Mouse (Mus musculus) erythroblast, adult 5-6 weeks (primary cell): ENCODE data around the gene Kdm2b. TPM values are rescaled to one million over a fixed set of nuclear protein-coding genes. Genes with fewer than 3 reads are reported as not detected.

Experiments used
- ATAC-seq: replicated peaks from 2 replicates; pipeline ENCODE4 v1.8.0; 2016; ENCODE audit warnings: moderate number of reproducible peaks, mild to moderate bottlenecking, moderate TSS enrichment, inconsistent platforms; ENCODE audit not compliant: poor library complexity, low FRiP score, severe bottlenecking
- total RNA-seq, 2 experiments: library from RNA; stranded (forward) in 1 of 2; stranded (reverse) in 1 of 2; fragments of 150-400 nt in 1 of 2; fragments of 200-764, 138-1000 nt in 1 of 2; gene quantifications; 2 replicates each; pipeline versions ENCODE4 v1.2.3 to v1.2.4; 2015 to 2017; ENCODE audit warnings: low replicate concordance in 2 of 2

Kdm2b gene
- 7.5 and 9.4 TPM in 2 replicates for total RNA-seq (2015; ENCODE audit: low replicate concordance)
- total RNA-seq (2017; ENCODE audit: low replicate concordance) = 11.3 and 28.3 TPM in 2 replicates

DNA sequence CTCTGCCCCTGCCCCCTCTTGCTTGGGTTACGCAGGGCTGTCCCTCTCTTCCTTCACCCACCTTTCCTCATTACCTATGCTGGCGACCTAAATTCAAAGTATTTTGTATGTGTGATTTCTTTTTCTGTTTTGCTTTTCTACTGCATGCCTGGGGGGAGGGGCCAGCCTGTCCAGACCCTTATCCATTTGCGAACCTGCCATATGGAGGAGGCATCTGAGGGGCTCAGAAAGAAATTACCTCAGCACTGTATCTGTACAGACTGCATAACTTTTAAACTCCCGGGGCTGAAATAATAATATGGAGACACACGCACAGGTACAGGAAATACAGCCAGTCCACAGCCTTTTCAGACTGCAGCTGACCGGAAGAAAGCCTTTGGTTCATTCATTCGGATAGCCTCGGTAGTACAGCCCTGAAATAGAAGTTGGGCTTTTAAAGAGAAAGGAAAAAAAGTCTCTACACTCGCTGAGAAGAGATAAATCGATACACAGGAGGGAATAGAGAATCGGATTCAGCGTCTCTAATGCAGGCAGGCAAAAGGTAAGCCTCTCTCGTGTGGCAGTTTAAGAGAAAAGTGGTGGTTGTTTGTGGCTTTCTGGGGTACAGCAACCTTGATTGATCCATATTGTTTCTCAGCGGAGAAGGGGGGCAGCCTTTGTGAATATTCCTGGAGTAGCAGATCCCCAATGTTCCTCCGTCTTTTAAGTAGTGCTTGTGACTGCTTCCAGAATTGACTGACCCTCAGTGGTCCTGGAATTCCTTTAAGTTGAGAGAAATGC, at the start of gene Kdm2b:
Gene Kdm2b (minus strand): TSS at position 273 of the 780 bp plus-strand sequence.
- no peak for ATAC-seq

- ATAC-seq = peak; percentile 88
Observed at GRCm38 (mm10) chr5:123039120-123039752, 49.6 kb upstream of the Kdm2b start.

DNA sequence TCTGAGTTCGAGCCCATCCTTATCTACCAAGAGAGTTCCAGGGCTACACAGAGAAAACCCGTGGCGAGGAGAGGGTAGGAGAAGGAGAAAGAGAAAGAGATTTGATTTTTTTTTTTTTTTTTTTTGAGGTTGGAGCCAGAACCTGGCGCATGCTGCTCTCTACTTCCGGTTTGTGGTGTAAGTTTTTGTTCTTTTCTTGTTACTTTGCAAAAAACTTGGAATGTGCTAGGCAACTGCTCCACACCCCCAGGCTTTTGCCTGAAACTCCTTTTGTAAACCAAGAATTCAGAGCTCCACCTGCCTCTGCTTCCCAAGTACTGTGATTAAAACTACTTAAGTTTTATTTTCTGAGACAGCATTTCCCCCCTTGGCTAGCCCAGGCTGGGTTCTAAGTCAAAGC, 48.5 kb upstream of the Kdm2b start:
- ATAC-seq = no peak

- ATAC-seq = peak; percentile 86
Observed at GRCm38 (mm10) chr5:123035564-123035963, 45.9 kb upstream of the Kdm2b start.

DNA sequence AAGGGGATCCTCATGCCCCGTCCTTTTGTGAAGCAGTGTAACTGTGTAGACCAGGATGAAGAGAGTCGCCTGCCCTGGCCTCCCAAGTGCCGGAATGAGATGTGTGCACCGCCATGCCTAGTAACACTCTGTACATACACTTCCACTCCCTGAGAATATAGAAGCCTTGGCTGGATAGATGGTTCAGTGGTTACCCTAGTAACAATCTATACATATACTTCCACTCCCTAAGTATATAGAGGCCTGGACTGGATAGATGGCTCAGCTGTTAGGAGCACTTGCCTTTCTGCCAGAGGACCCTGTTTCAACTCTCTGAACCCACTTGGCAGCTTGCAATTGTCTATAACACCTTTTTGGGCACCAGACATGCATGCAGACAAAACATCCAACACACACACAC, 45.5 kb upstream of the Kdm2b start:
- ATAC-seq = peak; percentile 65

GRCm38 (mm10) chr5:123033646-123034160, 44.1 kb upstream of the Kdm2b start:
- no peak for ATAC-seq

DNA sequence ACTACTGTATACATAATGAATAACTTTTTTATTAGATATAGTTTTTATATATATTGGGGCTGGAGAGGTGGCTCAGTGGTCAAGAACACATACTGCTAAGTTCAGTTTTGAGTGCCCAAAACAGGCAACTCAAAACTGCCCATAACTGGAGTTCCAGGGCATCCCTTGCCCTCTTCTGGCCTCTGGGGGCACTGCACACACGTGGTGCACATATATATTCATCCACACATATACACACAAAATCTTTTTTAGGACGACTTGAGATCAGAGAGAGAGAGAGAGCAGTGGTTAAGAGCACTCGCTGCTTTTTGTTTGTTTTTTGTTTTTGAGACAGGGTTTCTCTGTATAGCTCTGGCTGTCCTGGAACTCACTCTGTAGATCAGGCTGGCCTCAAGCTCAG, 41.7 kb upstream of the Kdm2b start:
- ATAC-seq = no peak

DNA sequence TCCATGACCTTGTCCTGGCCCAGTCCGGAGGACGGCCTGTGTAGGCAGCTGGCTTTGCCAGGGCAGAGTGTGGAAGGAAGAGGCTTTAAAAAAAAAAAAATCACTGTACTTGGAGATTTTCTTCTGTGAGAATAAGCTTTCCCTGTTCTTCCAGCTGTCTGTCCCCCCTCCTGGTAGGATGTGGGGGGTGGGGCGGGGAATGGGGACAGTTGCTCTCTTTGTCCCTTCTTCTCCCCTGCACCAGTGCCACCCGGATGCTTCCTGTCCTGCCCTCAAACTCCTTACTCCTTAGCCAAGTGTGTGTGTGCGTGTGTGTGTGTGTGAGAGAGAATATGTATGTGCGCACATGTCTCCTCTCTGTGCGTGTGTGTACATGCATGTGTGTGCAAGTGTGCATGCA, 40.1 kb upstream of the Kdm2b start:
- ATAC-seq = no peak

DNA sequence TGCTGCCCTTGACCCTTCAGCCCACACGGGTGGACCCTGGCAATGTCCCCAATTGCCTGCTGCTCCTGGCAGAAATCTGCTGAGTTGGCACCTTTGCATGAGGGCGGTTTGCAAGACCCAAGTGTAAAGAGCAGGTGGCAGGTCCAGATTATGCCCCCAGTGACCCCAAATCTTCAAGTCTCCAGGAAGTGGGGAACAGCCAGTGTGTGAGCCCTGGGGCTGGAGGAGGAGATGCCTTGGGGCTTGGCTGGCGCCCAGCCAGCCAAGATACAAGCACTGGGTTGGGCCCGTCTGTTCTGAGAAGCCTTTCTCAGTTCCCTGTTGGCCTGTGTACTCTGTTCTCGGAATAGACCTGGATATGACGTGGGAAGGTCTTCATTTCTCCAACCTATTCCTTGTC, 37.8 kb upstream of the Kdm2b start:
- no peak for ATAC-seq

DNA sequence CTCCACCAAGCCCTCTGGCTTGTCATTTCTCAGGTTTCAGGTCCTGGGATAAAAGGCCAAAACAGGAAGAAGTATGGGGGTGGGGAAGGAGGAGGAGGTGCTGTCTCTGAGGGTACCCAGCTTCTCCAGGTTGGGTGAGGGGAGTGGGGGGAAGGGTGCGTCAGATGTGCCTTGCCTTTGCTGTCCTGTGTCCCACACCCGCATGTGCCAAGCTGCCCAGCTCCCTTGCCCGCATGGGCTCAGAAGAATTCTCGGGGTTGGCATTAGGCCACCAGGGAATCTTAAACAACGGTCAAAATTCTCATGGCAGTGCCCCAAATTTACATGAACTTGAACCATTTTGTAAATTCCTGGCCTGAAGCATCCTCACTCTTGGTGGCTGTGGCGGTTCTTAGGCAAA, 36.8 kb upstream of the Kdm2b start:
- no peak for ATAC-seq

DNA sequence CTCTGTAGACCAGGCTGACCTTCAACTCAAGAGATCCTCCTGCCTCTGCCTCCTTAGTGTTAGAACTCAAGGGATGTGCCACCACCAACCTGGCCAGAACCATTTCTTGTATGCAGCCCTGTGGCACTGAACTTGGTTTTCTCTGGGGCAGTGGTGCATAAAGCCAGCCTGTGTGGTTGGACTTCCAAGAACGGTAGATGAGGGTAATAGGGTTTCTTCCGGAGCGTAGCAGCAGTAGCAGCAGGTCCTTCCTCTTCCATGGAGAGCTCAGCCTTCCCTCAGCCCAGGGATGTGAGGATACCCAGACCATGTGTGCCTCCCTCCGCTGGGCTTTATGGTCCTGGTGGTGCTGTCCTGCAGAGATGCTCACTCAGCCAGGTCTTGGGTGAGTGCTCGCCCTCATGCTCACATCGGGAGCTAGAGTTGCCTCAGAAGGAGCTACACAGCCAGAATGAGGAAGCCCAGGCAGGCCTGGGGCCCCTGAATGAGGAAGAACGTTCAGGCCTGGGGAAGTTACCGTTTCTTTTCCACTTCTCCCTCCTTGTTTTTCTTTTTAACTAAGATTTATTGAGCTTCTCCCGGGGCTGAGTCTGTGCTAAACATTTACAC, 35.4 kb upstream of the Kdm2b start:
- no peak; the same call in 1 of the 2 replicates for ATAC-seq

DNA sequence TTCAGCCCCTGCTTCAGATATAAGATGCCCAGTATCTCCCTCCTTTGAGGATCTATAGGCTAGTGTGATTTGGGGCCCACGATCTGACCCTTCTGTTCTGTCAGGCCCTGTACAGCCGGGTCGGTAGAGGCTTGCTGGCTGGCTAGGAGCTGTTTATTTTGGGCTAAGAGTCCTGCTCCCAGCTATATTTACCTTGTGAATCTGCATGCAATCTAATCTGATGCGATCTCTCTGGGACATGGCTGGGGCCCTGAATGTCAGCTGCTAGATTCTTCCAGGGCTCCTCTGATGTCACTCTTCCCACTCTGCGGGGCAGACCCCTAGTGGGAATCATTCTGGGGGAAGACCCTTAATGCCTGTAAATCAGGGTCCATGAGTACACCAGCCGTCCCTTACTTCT, 34.7 kb upstream of the Kdm2b start:
- ATAC-seq = no peak

- ATAC-seq = no peak
Observed at GRCm38 (mm10) chr5:123023049-123023448, 33.4 kb upstream of the Kdm2b start.

GRCm38 (mm10) chr5:123021438-123021837, 31.8 kb upstream of the Kdm2b start:
- no peak for ATAC-seq

DNA sequence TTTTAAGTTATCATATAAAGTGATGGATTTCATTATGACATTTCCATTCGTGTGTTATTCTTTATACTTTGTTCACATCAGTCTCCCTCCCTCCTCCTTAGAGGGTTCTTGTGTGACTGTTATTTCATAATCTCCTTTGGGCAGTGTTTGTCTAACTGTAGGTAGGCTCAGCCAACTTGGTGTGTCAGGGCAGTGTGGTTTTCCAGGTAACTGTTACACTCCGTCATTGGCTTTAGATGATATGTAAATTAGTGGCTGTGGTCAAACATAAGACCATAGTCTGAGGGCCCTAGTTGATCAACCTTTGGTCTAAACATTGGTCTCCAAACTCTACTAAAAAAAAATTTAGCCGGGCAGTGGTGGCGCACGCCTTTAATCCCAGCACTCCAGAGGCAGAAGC, 30.8 kb upstream of the Kdm2b start:
- no peak for ATAC-seq

DNA sequence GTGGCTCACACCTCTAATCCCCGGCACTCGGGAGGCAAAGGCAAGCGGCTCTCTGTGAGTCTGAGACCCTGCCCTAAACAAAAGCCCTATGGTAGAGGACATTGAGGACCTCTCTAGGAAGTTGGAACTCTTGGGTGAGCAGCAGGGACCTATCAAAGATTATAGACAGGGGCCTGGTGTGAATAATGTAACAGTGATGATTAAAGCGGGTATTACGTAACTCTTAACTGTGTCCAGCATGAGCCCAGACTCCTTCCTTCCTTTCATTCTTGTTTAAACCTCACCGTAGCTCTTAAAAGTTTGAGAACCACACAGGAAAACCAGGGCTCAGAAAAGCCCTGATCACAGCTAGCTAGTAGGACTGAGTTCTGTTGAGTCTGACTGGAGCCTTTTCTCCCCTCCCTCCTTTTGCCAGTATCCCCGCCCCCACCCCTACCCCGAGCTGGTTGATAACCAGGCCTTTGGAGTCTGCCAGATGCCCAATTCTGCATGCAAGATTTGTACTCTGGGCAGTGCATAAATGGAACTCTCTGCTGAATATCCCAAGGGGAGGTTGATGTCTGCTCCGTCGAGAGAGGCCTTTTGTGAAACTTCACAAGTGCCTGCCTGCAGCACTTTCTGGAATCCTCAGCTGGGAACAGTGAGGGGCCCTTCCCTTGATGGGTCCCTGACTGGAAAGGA, 29.9 kb upstream of the Kdm2b start:
- ATAC-seq = no peak

DNA sequence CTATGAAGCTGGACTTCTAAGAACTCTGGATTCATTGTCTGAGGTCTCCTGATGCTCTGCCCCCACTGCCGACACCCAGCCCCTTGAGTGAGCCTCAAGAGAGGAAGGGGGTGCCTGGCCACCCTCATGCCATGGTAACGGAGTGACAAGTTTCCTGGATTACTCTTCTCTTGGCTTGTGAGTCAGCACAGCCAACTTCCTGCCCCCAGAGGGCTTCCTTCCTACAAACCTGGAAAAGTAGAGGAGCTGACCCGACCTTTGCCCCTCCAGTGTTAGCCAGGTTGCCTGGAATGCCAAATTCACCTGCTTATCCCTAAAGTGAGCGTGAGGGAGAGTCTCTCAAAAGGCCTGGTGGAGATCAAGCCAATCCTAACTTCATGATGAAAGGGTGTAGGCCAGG, 27.9 kb upstream of the Kdm2b start:
- no peak for ATAC-seq

- no peak for ATAC-seq
Observed at GRCm38 (mm10) chr5:123015915-123016314, 26.3 kb upstream of the Kdm2b start.

DNA sequence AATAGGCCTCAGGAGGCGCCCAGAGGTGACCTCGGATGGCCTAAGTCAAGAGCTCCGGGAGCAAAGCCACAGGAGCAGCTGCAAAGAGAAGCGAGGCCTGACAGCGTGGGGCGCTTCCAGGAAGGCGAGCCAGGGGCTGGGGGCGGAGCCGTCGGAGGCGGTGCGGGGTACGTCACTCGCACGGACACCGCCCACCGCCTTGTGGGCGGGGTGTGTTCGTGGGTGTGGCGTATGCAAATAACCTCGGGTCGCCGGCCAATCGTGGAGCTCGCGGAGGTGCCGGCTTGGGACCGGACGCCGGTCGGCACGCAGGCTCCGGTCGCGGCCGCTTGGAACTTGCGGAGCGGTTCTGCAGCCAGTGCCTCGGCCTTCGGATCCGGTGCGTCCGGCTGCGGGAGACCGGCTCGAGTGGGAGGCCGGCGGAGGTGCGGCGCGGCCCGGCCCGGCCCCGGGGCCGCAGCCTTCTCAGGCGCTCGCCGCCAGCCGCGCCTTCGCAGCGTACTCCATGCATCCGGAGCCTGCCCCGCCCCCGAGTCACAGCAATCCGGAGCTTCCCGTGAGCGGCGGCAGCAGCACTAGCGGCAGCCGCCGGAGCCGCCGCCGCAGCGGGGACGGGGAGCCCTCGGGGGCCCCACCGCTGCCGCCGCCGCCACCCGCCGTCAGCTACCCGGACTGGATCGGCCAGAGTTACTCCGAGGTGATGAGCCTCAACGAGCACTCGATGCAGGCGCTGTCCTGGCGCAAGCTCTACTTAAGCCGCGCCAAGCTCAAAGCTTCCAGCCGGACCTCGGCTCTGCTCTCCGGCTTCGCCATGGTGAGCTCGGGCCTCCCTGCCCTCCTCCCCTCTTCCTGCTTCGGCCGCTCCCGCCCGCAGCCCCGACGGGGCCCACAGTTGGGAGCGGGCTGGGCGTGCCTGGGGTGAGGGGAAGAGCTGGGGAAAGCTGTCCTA, 25.4 kb upstream of the Kdm2b start, which contains the start of gene Orai1:
Gene Orai1 (plus strand): TSS at position 322 of the 949 bp plus-strand sequence.
- ATAC-seq = peak; percentile 92
